Mouse (Mus musculus) megakaryocyte, embryonic 14.5 days (primary cell): ENCODE data around the gene Mstn.

Experiments
- FLI1 ChIP-seq: IDR thresholded peaks from 2 replicates; pipeline ENCODE4 v1.6.1; 2012; ENCODE audit warnings: low read length, inconsistent platforms, mixed read lengths
- GATA1 ChIP-seq: IDR thresholded peaks from 3 replicates; pipeline ENCODE4 v1.6.1; 2012; ENCODE audit warnings: mixed read lengths, low read length, inconsistent platforms, borderline replicate concordance

GRCm38 (mm10) chr1:53053087-53054022, 8.1 kb upstream of the Mstn start:
- TF ChIP-seq GATA1 (no peak), FLI1 (no peak)
